Mouse (Mus musculus) gastrocnemius, adult 2 months (tissue): ENCODE results near the gene Cdc40. TPM values are rescaled to one million over a fixed set of nuclear protein-coding genes. Genes with fewer than 3 reads are reported as not detected.

ENCODE experiments used
- DNase-seq: peaks from one replicate; pipeline ENCODE4 v3.0.0; 2022
- H3K27ac ChIP-seq: fragments of 200-600 bp; 2 replicates; pipeline ENCODE4 v1.8.1; 2022; ENCODE audit warnings: mild to moderate bottlenecking
- H3K4me3 ChIP-seq: fragments of 200-600 bp; 2 replicates; pipeline ENCODE4 v1.8.1; 2022; ENCODE audit warnings: mild to moderate bottlenecking, moderate library complexity
- CTCF ChIP-seq: fragments of 200-600 bp; IDR thresholded peaks from 2 replicates; pipeline ENCODE4 v1.8.1; 2022; ENCODE audit warnings: antibody characterized with exemption, mild to moderate bottlenecking, moderate library complexity
- intact Hi-C: fragments of 180-260 bp; cut with DNase I; formaldehyde crosslinking; loops from one replicate; pipeline ENCODE4 v1.15.1; 2025
- total RNA-seq, 2 experiments: library from RNA; stranded (reverse); gene quantifications; 2 replicates each; pipeline ENCODE4 v1.2.3; 2021

Gene Cdc40
- total RNA-seq, 2 experiments from 2014 or later: 6.3 to 8.3 TPM

DNA sequence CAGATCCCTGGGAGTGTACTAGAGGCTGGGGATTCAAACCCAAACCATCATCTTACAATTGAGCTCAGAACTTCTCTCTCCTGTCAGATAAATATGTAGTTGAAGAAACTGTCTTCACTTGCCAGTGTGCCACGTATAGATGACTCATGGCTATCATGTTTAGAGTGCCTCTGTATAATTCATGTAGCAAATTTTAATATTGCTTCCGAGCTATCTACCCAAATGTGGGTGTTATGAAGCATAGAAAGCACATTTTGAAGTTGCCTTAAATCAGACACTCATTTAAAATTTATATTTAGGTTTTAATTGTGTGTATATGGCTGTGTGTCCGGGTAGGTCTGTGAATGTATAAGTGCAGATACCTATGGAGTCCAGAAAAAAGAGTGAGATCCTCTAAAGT is 91.0 kb downstream of the Cdc40 start:
- Histone ChIP-seq H3K4me3 (no peak overlapping the region), H3K27ac (no peak overlapping the region)
- DNase-seq: no peak
- TF ChIP-seq CTCF: no peak
- intact Hi-C loops: no loop called here

DNA sequence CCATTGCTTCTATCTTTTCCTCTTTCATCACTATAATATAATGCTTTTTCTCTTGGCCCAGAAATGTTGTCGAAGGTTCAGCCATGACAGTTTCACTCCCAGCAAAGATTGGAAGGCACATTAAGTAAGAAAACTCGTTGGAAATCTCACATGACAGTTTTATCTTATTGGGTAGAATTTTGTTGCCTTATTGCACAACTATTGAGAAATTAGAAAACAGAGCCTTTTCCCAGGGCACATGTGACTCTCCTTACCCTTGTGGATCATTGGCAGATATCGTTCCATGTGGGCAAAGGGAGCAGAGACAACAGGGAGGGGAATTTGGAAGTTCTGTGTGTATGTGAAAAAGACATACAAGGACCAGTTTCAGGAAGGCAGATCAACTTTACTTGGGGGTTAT is 92.7 kb downstream of the Cdc40 start:
- no peak for DNase-seq
- intact Hi-C loops: no loop called here
- H3K27ac ChIP-seq: no peak overlapping the region
- TF ChIP-seq CTCF: no peak
- H3K4me3 ChIP-seq: no peak overlapping the region

Other genes with a start within 250 kb of the Cdc40 start
- gene Mettl24, start 200.0 kb downstream of the Cdc40 start, total RNA-seq: under 1 TPM; 0.31 to 0.86 TPM
- gene Wasf1, start 164 bp upstream of the Cdc40 start, total RNA-seq: under 1 TPM; 0.38 to 0.61 TPM
- not detected for gene Gpr6, start 189.0 kb upstream of the Cdc40 start, total RNA-seq